Mouse (Mus musculus) limb, embryonic 11.5 days (tissue): ENCODE measurements at regions not wholly inside any gene's neighbourhood (a gene's known extent, or its start where the extent isn't known, plus 50 kb on each side); places are given as distances from the start of the nearest gene placed in this dataset.

Experiments
- ATAC-seq: fragments of 200-750 bp; cut with Nextera tagmentation; 2 replicates; pipeline ENCODE4 v1.8.0; 2017; ENCODE audit warnings: low read depth; ENCODE audit not compliant: insufficient number of reproducible peaks, low FRiP score, low TSS enrichment
- DNase-seq: peaks from one replicate; pipeline ENCODE4 v3.0.0-alpha.2; 2015; ENCODE audit warnings: low spot score
- H3K27ac ChIP-seq: fragments of 300-500 bp; sonication (generic); replicated peaks from 2 replicates; pipeline ENCODE4 v1.5.1; 2014; ENCODE audit warnings: low read depth, mild to moderate bottlenecking, low read length
- H3K27me3 ChIP-seq: fragments of 300-500 bp; sonication (generic); 2 replicates; pipeline ENCODE4 v1.6.1; 2014; ENCODE audit warnings: mild to moderate bottlenecking, low read length, mixed read lengths; ENCODE audit not compliant: control insufficient read depth, insufficient read depth
- H3K36me3 ChIP-seq: fragments of 300-500 bp; sonication (generic); 2 replicates; pipeline ENCODE4 v1.6.1; 2014; ENCODE audit warnings: mild to moderate bottlenecking, low read length, moderate library complexity, mixed read lengths; ENCODE audit not compliant: control insufficient read depth, insufficient read depth
- H3K4me1 ChIP-seq: fragments of 300-500 bp; sonication (generic); 2 replicates; pipeline ENCODE4 v1.6.1; 2014; ENCODE audit warnings: low read length, mixed read lengths; ENCODE audit not compliant: control insufficient read depth, insufficient read depth
- H3K4me2 ChIP-seq: fragments of 300-500 bp; sonication (generic); 2 replicates; pipeline ENCODE4 v1.6.1; 2014; ENCODE audit warnings: low read depth, mild to moderate bottlenecking, moderate library complexity; ENCODE audit not compliant: severe bottlenecking
- H3K4me3 ChIP-seq: fragments of 300-500 bp; sonication (generic); 2 replicates; pipeline ENCODE4 v1.5.1; 2014; ENCODE audit warnings: low read depth, low read length
- H3K9ac ChIP-seq: fragments of 300-500 bp; sonication (generic); 2 replicates; pipeline ENCODE4 v1.6.1; 2014; ENCODE audit warnings: mild to moderate bottlenecking, low read length
- H3K9me3 ChIP-seq: fragments of 300-500 bp; sonication (generic); 2 replicates; pipeline ENCODE4 v1.6.1; 2016; ENCODE audit warnings: low read length; ENCODE audit not compliant: control insufficient read depth
- WGBS: fragments of 180-500 bp; shearing (Covaris S2); extraction: QIAGEN DNeasy Blood & Tissue Kit; methylation state at CpG from one replicate; pipeline ENCODE4 v1.1.7; 2014; 5-methylcytosine and 5-hydroxymethylcytosine counted together

- Histone ChIP-seq H3K27ac (no peak overlapping the region), H3K4me2 (no peak overlapping the region), H3K9ac (no peak overlapping the region), H3K4me3 (no peak overlapping the region), H3K9me3 (no peaks in the 10 kb centered on the region), H3K36me3 (no peaks in the 10 kb centered on the region), H3K27me3 (no peaks in the 10 kb centered on the region), H3K4me1 (0 out of 2 replicates have a peak, but pooled peaks cover 3% of the 10 kb centered on the region)
- 38% methylated on average over 2 of the region's 2 CpGs for WGBS
- DNase-seq = peak; percentile 28
- ATAC-seq = no peak
These were observed 129.1 kb upstream of the Smarca2 start for GRCm38 (mm10) chr19:26475754-26476153.

- H3K36me3 ChIP-seq = no peaks in the 10 kb centered on the region
- no peaks in the 10 kb centered on the region for H3K27me3 ChIP-seq
- no peak overlapping the region for H3K4me3 ChIP-seq
- H3K4me1 ChIP-seq = 0 out of 2 replicates have a peak, but pooled peaks cover 3% of the 10 kb centered on the region
- no peaks in the 10 kb centered on the region for H3K9me3 ChIP-seq
- DNase-seq (no peak), ATAC-seq (no peak)
- WGBS = 74% methylated on average over 16 of the region's 16 CpGs
- no peak overlapping the region for H3K27ac ChIP-seq
- H3K9ac ChIP-seq = no peak overlapping the region
- no peak overlapping the region for H3K4me2 ChIP-seq
These were observed 126.7 kb upstream of the Smarca2 start for GRCm38 (mm10) chr19:26478055-26478737.

GRCm38 (mm10) chr19:26484322-26484721, 120.5 kb upstream of the Smarca2 start:
- DNase-seq (no peak), ATAC-seq (no peak)
- no peak overlapping the region for H3K4me3 ChIP-seq
- no peak overlapping the region for H3K27ac ChIP-seq
- no peaks in the 10 kb centered on the region for H3K36me3 ChIP-seq
- 82% methylated on average over 3 of the region's 3 CpGs for WGBS
- no peaks in the 10 kb centered on the region for H3K27me3 ChIP-seq
- no peak overlapping the region for H3K9ac ChIP-seq
- H3K4me2 ChIP-seq = no peak overlapping the region
- no peaks in the 10 kb centered on the region for H3K4me1 ChIP-seq
- H3K9me3 ChIP-seq = no peaks in the 10 kb centered on the region

GRCm38 (mm10) chr19:26492806-26493205, 112.0 kb upstream of the Smarca2 start:
- Histone ChIP-seq H3K4me2 (no peak overlapping the region), H3K36me3 (no peaks in the 10 kb centered on the region), H3K27me3 (no peaks in the 10 kb centered on the region), H3K9ac (no peak overlapping the region), H3K4me3 (no peak overlapping the region), H3K27ac (no peak overlapping the region), H3K4me1 (no peaks in the 10 kb centered on the region), H3K9me3 (no peaks in the 10 kb centered on the region)
- WGBS = 73% methylated on average over 2 of the region's 2 CpGs
- ATAC-seq (no peak), DNase-seq (no peak)

- no peaks in the 10 kb centered on the region for H3K9me3 ChIP-seq
- H3K9ac ChIP-seq = no peak overlapping the region
- H3K4me3 ChIP-seq = no peak overlapping the region
- H3K36me3 ChIP-seq = no peaks in the 10 kb centered on the region
- H3K4me2 ChIP-seq = no peak overlapping the region
- no peak overlapping the region for H3K27ac ChIP-seq
- H3K27me3 ChIP-seq = no peaks in the 10 kb centered on the region
- no peaks in the 10 kb centered on the region for H3K4me1 ChIP-seq
- ATAC-seq (no peak), DNase-seq (no peak)
These were observed 103.8 kb upstream of the Smarca2 start for GRCm38 (mm10) chr19:26501064-26501463.

- Histone ChIP-seq H3K36me3 (no peaks in the 10 kb centered on the region), H3K9me3 (no peaks in the 10 kb centered on the region), H3K27ac (no peak overlapping the region), H3K4me3 (no peak overlapping the region), H3K4me1 (no peaks in the 10 kb centered on the region), H3K27me3 (no peaks in the 10 kb centered on the region), H3K9ac (no peak overlapping the region), H3K4me2 (no peak overlapping the region)
- ATAC-seq = no peak
- DNase-seq = no peak
- 89% methylated on average over 2 of the region's 2 CpGs for WGBS
These were observed 100.8 kb upstream of the Smarca2 start for GRCm38 (mm10) chr19:26504027-26504426.

- ATAC-seq (no peak), DNase-seq (no peak)
- H3K4me1 ChIP-seq = peaks cover 4% of the 10 kb centered on the region; the same call in 1 of the 2 replicates
- no peak overlapping the region for H3K27ac ChIP-seq
- no peak overlapping the region for H3K4me3 ChIP-seq
- H3K27me3 ChIP-seq = no peaks in the 10 kb centered on the region
- WGBS = 85% methylated on average over 1 of the region's 1 CpGs
- H3K36me3 ChIP-seq = no peaks in the 10 kb centered on the region
- no peaks in the 10 kb centered on the region for H3K9me3 ChIP-seq
- no peak overlapping the region for H3K9ac ChIP-seq
- H3K4me2 ChIP-seq = no peak overlapping the region
These were observed 98.0 kb upstream of the Smarca2 start for GRCm38 (mm10) chr19:26506802-26507201.

- Histone ChIP-seq H3K36me3 (no peaks in the 10 kb centered on the region), H3K9me3 (no peaks in the 10 kb centered on the region), H3K4me3 (no peak overlapping the region), H3K4me2 (no peak overlapping the region), H3K27ac (no peak overlapping the region), H3K27me3 (no peaks in the 10 kb centered on the region), H3K9ac (no peak overlapping the region), H3K4me1 (peaks cover 4% of the 10 kb centered on the region; the same call in 1 of the 2 replicates)
- WGBS = 80% methylated on average over 11 of the region's 11 CpGs
- no peak for DNase-seq
- no peak for ATAC-seq
These were observed 96.9 kb upstream of the Smarca2 start for GRCm38 (mm10) chr19:26507986-26508385.

GRCm38 (mm10) chr19:26508616-26509015, 96.2 kb upstream of the Smarca2 start:
- no peaks in the 10 kb centered on the region for H3K36me3 ChIP-seq
- H3K9ac ChIP-seq = no peak overlapping the region
- peaks cover 4% of the 10 kb centered on the region; the same call in 1 of the 2 replicates for H3K4me1 ChIP-seq
- H3K4me3 ChIP-seq = no peak overlapping the region
- H3K4me2 ChIP-seq = no peak overlapping the region
- H3K9me3 ChIP-seq = no peaks in the 10 kb centered on the region
- DNase-seq = no peak
- no peak for ATAC-seq
- WGBS = 70% methylated on average over 7 of the region's 7 CpGs
- H3K27ac ChIP-seq = no peak overlapping the region
- no peaks in the 10 kb centered on the region for H3K27me3 ChIP-seq
